Mouse (Mus musculus) lung, postnatal 4 days (tissue): ENCODE data around the gene B4galnt4.

Source experiments
- DNase-seq, 2 experiments: peaks; one replicate each; pipeline ENCODE4 v3.0.0; 2021

Gene B4galnt4

GRCm38 (mm10) chr7:141042539-141042938, 18.4 kb upstream of the B4galnt4 start:
- no peak for DNase-seq

- peak; percentile 43 to 60 for DNase-seq
Measured at GRCm38 (mm10) chr7:141046931-141047580, 13.8 kb upstream of the B4galnt4 start.

GRCm38 (mm10) chr7:141047581-141048225, 13.2 kb upstream of the B4galnt4 start:
- peak; percentile 84 to 92 for DNase-seq

- peak; percentile 93 to 94 for DNase-seq
Measured at GRCm38 (mm10) chr7:141048226-141049218, 12.4 kb upstream of the B4galnt4 start.

- no peak for DNase-seq
Measured at GRCm38 (mm10) chr7:141049326-141049725, 11.6 kb upstream of the B4galnt4 start.

GRCm38 (mm10) chr7:141051060-141051685, 9.7 kb upstream of the B4galnt4 start:
- no peak for DNase-seq

- no peak for DNase-seq
Measured at GRCm38 (mm10) chr7:141052016-141052415, 8.9 kb upstream of the B4galnt4 start.

- DNase-seq = no peak
Measured at GRCm38 (mm10) chr7:141052421-141052820, 8.5 kb upstream of the B4galnt4 start.

- no peak for DNase-seq
Measured at GRCm38 (mm10) chr7:141055785-141056184, 5.1 kb upstream of the B4galnt4 start.

- no peak for DNase-seq
Measured at GRCm38 (mm10) chr7:141056976-141057375, 3.9 kb upstream of the B4galnt4 start.

- DNase-seq = no peak
Measured at GRCm38 (mm10) chr7:141057541-141057940, 3.4 kb upstream of the B4galnt4 start.

GRCm38 (mm10) chr7:141058601-141059341, 2.1 kb upstream of the B4galnt4 start:
- no peak for DNase-seq

GRCm38 (mm10) chr7:141059929-141060328, 975 bp upstream of the B4galnt4 start:
- no peak for DNase-seq

- DNase-seq = peak in 1 of 2 experiments; percentile 23
Measured at GRCm38 (mm10) chr7:141061269-141061692, 377 bp downstream of the B4galnt4 start.

- peak in 1 of 2 experiments; percentile 13 for DNase-seq
Measured at GRCm38 (mm10) chr7:141062525-141062924, 1.6 kb downstream of the B4galnt4 start.

- DNase-seq = peak in 1 of 2 experiments; percentile 6
Measured at GRCm38 (mm10) chr7:141063353-141063752, 2.4 kb downstream of the B4galnt4 start.

- peak; percentile 33 to 46 for DNase-seq
Measured at GRCm38 (mm10) chr7:141064175-141064574, 3.3 kb downstream of the B4galnt4 start.

- no peak for DNase-seq
Measured at GRCm38 (mm10) chr7:141064576-141064975, 3.7 kb downstream of the B4galnt4 start.

- DNase-seq = peak in 1 of 2 experiments; percentile 24
Measured at GRCm38 (mm10) chr7:141068351-141068750, 7.4 kb downstream of the B4galnt4 start.

GRCm38 (mm10) chr7:141070058-141070862, 9.4 kb downstream of the B4galnt4 start:
- DNase-seq = peak; percentile 58 to 81
